Mouse (Mus musculus) cerebellum, adult 2 months (tissue): ENCODE measurements around the gene Gatd1.

Experiments
- CTCF ChIP-seq: fragments of 200-500 bp; IDR thresholded peaks from 2 replicates; pipeline ENCODE4 v1.5.1; 2011; ENCODE audit warnings: low read depth, mild to moderate bottlenecking, control low read depth, low read length, moderate library complexity, borderline replicate concordance; ENCODE audit not compliant: insufficient read depth
- POLR2A ChIP-seq: fragments of 200-500 bp; IDR thresholded peaks from 2 replicates; pipeline ENCODE4 v1.6.1; 2011; ENCODE audit warnings: low read length, control low read depth, borderline replicate concordance; ENCODE audit not compliant: insufficient read depth

GRCm38 (mm10) chr7:141441460-141441859 is 27.5 kb upstream of the Gatd1 start:
- TF ChIP-seq CTCF, result no peak
- no peak for TF ChIP-seq POLR2A
